Mouse (Mus musculus) adrenal gland, postnatal 14 days (tissue): ENCODE measurements at regions not wholly inside any gene's neighbourhood (a gene's known extent, or its start where the extent isn't known, plus 50 kb on each side); places are given as distances from the start of the nearest gene placed in this dataset.
A peak's percentile ranks its signal among the peaks of the same experiment; 100 is the strongest.
"Not testable (repeated sequence)": the region's sequence is repeated elsewhere in the genome, so short reads cannot be mapped to it uniquely, and the experiment has no call there.

Experiments used
- DNase-seq: peaks from one replicate; pipeline ENCODE4 v3.0.0; 2021; ENCODE audit warnings: mixed read lengths

DNA sequence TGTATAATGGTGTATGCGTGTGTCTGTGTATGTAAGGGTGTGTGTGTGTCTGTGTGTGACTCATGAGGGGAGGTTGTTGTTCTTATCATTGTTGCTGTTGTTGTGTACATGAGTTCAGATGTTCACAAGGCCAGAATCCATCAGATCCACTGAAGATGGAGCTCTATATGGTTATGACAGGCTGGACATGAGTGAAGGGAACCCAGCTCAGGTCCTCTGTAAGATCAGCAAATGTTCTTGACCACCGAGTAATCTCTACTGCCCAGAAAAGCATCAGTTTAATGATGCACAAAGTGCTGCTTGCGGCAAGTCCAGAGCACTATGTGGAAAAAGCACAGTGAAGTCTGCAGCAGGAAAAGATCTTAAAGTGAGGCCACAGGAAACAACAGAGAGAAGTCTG, 77.5 kb downstream of the Gm15319 start:
- not testable (repeated sequence) for DNase-seq

DNA sequence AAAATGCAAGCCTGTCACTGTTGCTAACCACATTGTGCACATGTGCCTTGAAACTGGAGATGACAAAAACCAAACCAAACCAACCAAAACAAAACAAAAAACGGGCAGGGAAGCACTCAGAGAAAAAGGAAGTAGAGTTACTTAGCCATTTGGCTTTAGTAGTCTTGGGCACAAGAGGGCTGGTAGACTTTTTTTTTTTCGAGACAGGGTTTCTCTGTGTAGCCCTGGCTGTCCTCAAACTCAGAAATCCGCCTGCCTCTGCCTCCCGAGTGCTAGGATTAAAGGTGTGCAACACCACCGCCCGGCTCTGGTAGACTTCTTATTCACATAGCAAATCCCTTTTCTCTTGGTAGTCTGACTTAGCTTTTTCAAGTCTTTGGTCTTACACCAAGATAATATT, 78.2 kb downstream of the Gm15319 start:
- not testable (repeated sequence) for DNase-seq

DNA sequence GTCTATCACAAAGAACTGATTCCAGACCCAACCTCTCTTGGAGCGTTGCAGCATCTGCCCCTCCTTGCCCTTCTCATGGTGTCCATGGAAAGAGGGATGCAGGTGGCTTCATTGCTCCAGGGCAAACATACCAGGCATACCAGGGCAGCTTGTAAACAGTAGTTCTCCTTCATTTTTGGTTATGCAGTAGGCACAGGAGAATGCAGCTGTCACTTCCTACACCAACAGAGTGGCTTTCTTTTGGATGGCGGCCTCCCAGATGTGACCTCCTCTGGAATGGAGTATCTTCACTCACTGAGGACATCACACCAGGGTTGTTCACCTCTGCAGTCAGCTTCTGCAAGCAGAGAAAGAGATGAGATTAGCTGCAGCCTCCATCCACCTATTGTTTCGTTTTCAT, 79.9 kb downstream of the Gm15319 start:
- DNase-seq: not testable (repeated sequence)

DNA sequence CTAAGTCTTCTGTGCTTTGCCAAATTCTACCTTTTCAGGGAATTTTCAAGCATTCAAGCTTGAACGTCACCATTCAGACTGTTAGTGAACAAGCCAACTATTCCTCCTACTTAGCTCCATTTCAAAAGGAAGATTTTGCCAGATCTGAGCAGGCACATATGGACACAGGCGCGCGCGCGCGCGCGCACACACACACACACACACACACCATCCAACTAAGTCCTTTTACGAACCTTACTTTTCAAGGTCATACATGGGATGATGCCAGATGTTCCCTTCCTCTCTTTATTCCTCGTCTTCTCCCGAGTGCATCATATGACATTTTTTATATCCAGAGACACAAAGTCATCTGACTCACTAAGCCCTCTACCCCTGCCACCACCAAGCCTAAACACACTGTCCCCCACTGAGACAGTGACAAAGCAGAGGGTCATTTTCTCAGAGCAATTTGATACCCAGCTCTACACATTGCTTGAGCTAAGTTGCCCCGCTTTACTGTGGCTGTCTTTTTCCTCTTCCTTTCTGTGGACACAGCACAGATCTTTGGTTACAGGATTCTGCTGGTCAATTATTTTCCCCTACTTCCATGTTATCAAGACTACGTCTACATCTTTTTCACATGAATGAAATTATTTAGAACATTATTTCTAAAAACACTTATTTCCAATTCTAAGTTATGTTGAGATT, 81.7 kb downstream of the Gm15319 start:
- peak; percentile 9 for DNase-seq

GRCm38 (mm10) chr8:20277701-20278100, 85.3 kb downstream of the Gm15319 start:
- DNase-seq: not testable (repeated sequence)

DNA sequence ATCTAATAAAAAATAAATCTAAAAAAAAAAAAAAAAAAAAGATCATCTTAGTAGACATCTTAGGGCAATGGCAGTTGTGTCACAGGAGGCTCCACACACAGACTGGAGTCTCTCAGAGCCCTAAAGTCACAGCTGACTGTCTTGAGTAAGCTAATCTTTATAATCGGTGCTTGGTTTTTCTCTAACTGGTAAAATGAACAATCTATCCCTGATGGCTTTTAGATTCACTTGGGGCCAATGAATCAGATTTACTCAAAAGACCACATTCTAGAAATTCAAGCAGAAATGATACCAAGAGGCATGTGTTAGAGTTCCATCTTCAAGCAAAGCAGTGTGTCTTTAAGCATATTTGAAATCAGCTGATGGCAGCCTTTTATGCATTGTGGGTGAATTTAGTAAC, 86.3 kb downstream of the Gm15319 start:
- DNase-seq: not testable (repeated sequence)

- not testable (repeated sequence) for DNase-seq
These were observed 89.2 kb downstream of the Gm15319 start for GRCm38 (mm10) chr8:20273844-20274243.

GRCm38 (mm10) chr8:20267520-20268127, 95.4 kb downstream of the Gm15319 start:
- not testable (repeated sequence) for DNase-seq

GRCm38 (mm10) chr8:20266776-20267175, 96.2 kb downstream of the Gm15319 start:
- DNase-seq: not testable (repeated sequence)

DNA sequence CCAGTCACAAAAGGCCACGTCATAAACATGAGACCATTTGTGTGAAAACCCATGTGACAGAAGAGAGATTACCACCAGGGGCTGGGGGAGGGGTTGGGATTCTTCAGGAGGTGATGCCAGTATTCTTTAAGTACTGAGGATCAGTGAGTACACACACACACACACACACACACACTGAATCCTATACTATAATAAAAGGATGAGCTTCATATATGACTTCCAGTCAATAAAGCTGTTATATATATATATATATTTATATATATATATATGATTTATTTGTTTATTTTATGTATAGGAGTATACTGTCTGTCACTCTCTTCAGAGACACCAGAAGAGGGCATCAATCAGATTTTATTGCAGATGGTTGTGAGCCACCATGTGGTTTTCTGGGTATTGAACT, 98.4 kb downstream of the Gm15319 start:
- not testable (repeated sequence) for DNase-seq

DNA sequence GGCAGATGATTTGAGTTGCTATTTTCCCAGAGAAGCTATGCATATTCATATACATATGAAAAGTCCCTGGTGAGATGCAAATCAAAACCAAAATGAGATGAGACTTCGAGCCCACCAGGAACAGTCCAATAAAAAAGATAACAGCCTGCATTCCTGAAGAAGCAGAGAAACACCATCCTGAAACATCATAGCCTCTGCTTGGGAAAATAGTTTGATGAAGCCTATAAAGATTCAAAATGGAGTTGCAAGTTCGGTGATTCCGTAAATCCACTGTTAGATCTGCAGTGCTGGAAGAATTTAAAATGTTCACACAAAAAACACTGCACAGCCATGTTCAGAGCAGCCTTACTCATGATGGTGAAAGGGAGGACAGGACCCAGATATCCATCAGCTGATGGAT, 98.9 kb downstream of the Gm15319 start:
- DNase-seq: not testable (repeated sequence)

- DNase-seq: peak; percentile 21
These were observed 100.0 kb downstream of the Gm15319 start for GRCm38 (mm10) chr8:20262847-20263570.

- peak; percentile 10 for DNase-seq
These were observed 100.8 kb downstream of the Gm15319 start for GRCm38 (mm10) chr8:20262253-20262652.

DNA sequence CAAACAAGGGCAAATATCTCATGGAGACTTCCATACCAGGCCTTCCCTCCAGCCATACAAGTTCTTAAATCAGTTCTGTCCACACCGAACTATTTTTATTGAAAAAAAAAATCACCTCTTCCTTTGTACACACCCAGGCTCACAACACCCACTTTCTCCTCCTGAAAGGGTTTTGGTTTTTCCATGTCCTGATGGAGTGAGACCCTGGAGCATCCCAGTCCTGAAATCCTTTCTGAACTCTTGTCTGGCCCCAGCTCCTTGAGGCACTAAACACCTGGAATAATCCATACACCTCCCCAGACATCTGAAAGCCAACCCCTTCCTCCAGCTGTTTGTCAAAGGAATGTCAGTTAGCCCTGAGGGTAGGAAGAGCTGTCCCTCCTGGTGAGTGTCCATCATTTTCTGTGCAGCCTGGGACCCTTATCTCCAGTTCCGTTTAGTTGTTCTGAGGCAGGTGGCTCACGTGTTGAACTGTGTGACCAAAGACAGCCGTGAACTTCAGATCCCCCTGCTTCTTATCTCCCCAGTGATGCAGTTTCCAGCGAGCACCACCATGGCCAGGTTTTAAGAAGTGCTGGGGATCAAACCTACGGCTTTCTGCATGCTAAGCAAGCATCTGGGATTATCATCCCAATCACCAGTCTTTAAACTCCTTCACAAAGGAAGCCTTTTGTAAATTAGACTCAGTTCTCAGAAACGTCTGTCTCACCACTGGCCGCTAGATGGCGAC, 101.4 kb downstream of the Gm15319 start:
- not testable (repeated sequence) for DNase-seq

DNA sequence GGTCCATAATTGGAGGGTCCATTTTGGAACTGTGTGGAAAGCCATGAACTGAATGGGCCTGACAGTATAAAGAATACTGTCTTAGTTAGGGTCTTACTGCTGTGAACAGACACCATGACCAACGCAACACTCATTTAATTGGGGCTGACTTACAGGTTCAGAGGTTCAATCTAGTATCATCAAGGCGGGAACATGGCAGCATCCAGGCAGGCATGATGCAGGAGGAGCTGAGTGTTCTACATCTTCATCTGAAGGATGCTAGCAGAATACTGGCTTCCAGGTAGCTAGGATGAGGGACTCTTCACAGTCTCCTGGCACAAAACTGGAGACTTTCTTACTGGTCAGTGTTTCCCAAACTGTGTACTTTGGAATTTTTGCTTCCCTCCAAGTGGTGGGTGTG, 102.0 kb downstream of the Gm15319 start:
- peak; percentile 17 for DNase-seq

- not testable (repeated sequence) for DNase-seq
These were observed 102.8 kb downstream of the Gm15319 start for GRCm38 (mm10) chr8:20260125-20260640.

DNA sequence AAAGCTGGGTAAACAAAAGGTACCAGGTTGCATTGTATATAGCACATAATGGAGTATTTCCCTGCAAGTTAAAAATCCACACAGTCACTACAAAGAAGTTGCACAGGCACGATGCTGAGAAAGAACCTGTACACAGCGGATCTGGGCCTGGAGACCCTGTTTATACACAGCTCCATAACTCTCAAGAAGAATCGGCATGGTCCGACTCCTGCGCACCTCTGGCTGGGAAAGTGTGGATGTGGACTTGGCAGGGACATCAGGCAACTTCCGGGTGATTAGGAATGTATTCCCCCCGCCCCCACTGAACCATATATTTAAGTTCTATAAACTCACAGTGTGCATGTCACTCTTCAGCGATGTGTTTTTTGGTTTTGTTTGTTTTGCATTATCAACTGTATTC, 103.3 kb downstream of the Gm15319 start:
- not testable (repeated sequence) for DNase-seq
